Mouse (Mus musculus): Measurements from ENCODE around the gene Olfr43.

DNA sequence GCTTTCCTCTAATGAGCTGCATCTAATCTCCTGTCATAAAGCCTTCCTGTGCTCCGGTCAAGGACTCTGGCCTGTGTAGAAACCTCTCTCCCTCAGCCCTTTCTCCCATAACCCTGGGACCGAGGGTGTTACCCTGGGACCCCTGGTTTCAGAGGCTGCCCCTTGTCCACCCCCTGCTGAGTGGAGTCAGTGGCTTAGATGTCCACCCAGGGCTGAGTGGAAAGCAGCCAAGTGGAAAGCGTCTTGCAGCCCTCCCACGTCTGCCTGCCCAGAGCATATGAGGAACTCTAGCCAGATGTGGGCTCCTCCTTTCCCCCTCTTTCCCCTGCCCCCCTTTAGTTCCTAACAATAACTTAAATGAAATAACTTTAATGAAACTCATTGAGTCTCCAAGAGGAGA lies 28.0 kb downstream of the Olfr43 start:
- TF ChIP-seq CTCF (IDR thresholded peaks at IDR 0.05) (no peak), EP300 (IDR thresholded peaks at IDR 0.05; ENCODE audit: insufficient read depth, low read depth, low read length) (no peak)

Data from heart, adult 2 months (tissue).